Mouse (Mus musculus) bone marrow macrophage, adult 2 months (primary cell): Measurements from ENCODE around the gene Clec11a.

Source experiments
- CTCF ChIP-seq: IDR thresholded peaks from 2 replicates; pipeline ENCODE4 v1.5.1; 2012; ENCODE audit warnings: low read depth, mild to moderate bottlenecking, low read length, moderate library complexity
- POLR2A ChIP-seq: IDR thresholded peaks from 2 replicates; pipeline ENCODE4 v1.6.1; 2012; ENCODE audit warnings: mild to moderate bottlenecking, low read depth, low read length, borderline replicate concordance

DNA sequence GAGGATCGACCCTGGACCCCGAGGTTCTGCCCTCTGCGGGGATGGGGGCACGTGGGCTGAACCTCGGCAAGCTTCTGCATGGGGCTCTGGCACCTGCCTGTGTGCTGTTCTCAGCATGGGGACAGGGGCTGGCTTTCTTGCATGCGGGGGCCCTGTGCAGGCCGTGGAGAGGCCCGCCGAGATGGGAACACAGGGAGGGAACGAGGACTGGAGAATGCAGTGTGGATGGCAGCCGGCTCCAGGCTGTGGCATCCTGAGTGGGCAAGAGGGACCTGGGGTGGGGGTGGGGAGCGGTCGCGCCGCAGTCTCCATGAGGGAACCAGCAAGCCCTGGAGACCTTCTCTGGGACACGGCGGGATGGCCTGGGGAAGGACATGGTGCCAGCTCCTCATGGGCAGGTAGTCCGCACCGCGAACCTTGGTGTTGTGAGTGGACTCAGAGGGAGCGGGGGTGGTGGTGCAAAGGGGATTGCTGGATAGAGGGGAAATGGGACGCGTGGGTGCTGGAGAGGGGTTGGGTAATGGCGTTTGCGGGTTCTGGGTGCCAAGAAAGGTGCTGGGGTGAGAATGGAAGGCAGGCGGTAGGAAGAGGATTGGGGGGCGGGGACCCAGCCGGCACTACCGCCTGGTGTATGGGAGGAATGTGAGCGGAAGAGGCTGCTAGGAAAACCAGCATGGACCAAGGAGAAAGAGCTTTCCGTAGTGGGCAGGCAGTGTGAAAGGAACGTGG is 30.6 kb upstream of the Clec11a start:
- TF ChIP-seq POLR2A (no peak), CTCF (no peak)
